ENCODE assay signal across 8 mouse cellular contexts in genomic region chr3:151891760-151892253, GRCm38 (mm10). TPM values are rescaled to one million over a fixed set of nuclear protein-coding genes. Genes with fewer than 3 reads are reported as not detected.
DNase-seq lines count a peak whose midpoint lies in the region; ATAC-seq lines count a peak whose summit lies in the region.

No protein-coding gene starts in this region.

- no peaks in the 10 kb centered on the region for H3K27me3 ChIP-seq in midbrain, embryonic 13.5 days

- 0 out of 2 replicates have a peak, but pooled peaks cover 2% of the 10 kb centered on the region for H3K4me1 ChIP-seq in midbrain, embryonic 13.5 days (replicated peaks)

- 36% methylated on average over 6 of the region's 6 CpGs for WGBS in midbrain, embryonic 13.5 days

- H3K9me3 ChIP-seq in midbrain, embryonic 13.5 days: no peaks in the 10 kb centered on the region

- intact Hi-C loops in gastrocnemius, postnatal 36 days (cut with DNase I): no loop called here
- intact Hi-C loops in left cerebral cortex, postnatal 14 days (cut with DNase I): no loop called here

- no peak overlapping the region for H3K4me3 ChIP-seq in midbrain, embryonic 13.5 days (replicated peaks)

- no peak overlapping the region for H3K4me2 ChIP-seq in midbrain, embryonic 13.5 days (replicated peaks)

- no peaks in the 10 kb centered on the region for H3K36me3 ChIP-seq in midbrain, embryonic 13.5 days

- H3K27ac ChIP-seq in midbrain, embryonic 13.5 days: no peak overlapping the region

- DNase-seq in adrenal gland, adult 18-20 months (ENCODE audit: low spot score in 2 of 2): peak; percentile 38 to 51
- peak; percentile 85 for DNase-seq in embryo, embryonic 10 days (ENCODE audit: low spot score)
- DNase-seq in gastrocnemius, postnatal 36 days: peak; percentile 69 to 88
- DNase-seq in hindlimb bud, embryonic 11.5 days (ENCODE audit: extremely low spot score, low read depth, low spot score): peak; percentile 92
- peak; percentile 33 to 50 for DNase-seq in left cerebral cortex, postnatal 14 days (ENCODE audit: low spot score in 2 of 2)
- peak; percentile 42 for DNase-seq in testis, postnatal 14 days (ENCODE audit: low spot score)
- no peak for DNase-seq in retina, embryonic 14.5 days (ENCODE audit: low spot score)

- no peak overlapping the region for H3K9ac ChIP-seq in midbrain, embryonic 13.5 days (replicated peaks)

- 0 out of 2 replicates have a peak, but pooled peaks have one; percentile 56 for ATAC-seq in midbrain, embryonic 13.5 days

RNA-seq across cellular contexts. Expression of gene Ptgfr, which starts 54.4 kb away (rescaled TPM):
- total RNA-seq in adrenal gland, adult 18-20 months (2021): 1 to 10 TPM in 1 of 2 experiments, under 1 TPM in 1; 0.27 to 1.5 TPM
- 1 to 10 TPM; 1.4 to 1.9 TPM for total RNA-seq in gastrocnemius, postnatal 36 days (2021)
- total RNA-seq in left cerebral cortex, postnatal 14 days (2021): 1 to 10 TPM; 1.2 to 1.8 TPM
- 0.43 and 0.44 TPM in 2 replicates for polyA plus RNA-seq in midbrain, embryonic 13.5 days (2015; fragmentation: Nextera tagmentation; extraction: Ambion mirVana)
